Mouse (Mus musculus): ENCODE data around the gene Ndufaf2. TPM values are rescaled to one million over a fixed set of nuclear protein-coding genes. Genes with fewer than 3 reads are reported as not detected.
A peak's percentile ranks its signal among the peaks of the same experiment; 100 is the strongest.

Ndufaf2 gene
- polyA plus RNA-seq, 1 experiment from 2014 or later, result 49.2 TPM

GRCm38 (mm10) chr13:108113536-108113935 is 44.9 kb downstream of the Ndufaf2 start:
- WGBS (ENCODE audit: insufficient replicate concordance), result 78% methylated on average over 5 of the region's 5 CpGs
- Histone ChIP-seq H3K4me3 (no peak overlapping the region), H3K4me2 (no peak overlapping the region), H3K27ac (no peak overlapping the region), H3K4me1 (no peaks in the 10 kb centered on the region), H3K27me3 (replicated peaks) (no peaks in the 10 kb centered on the region), H3K9ac (no peak overlapping the region), H3K36me3 (no peaks in the 10 kb centered on the region), H3K9me3 (replicated peaks) (no peaks in the 10 kb centered on the region)
- no peak for ATAC-seq

DNA sequence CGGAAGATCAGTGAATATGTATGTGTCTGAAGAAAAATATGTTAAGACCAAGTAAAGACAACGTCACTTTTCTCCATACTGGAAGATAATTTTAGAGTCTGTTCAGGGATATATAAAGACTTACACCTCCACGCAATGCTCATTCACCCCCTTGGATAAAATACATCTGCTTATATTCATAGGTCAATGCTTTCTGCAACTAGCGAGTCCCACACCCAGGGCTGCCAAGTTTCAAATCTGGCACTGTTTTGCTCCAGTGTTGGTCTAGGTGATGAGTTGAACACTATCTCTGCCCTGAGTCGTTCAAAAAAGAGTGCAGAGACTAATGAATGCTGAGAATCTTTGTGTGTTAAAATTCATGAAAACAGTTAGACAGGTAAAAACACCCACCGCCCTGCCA is 47.5 kb downstream of the Ndufaf2 start:
- H3K4me3 ChIP-seq, result no peak overlapping the region
- no peaks in the 10 kb centered on the region for H3K27me3 ChIP-seq (replicated peaks)
- ATAC-seq, result no peak
- 82% methylated on average over 6 of the region's 6 CpGs for WGBS (ENCODE audit: insufficient replicate concordance)
- H3K36me3 ChIP-seq, result no peaks in the 10 kb centered on the region
- H3K27ac ChIP-seq, result no peak overlapping the region
- H3K9me3 ChIP-seq (replicated peaks), result no peaks in the 10 kb centered on the region
- H3K4me2 ChIP-seq, result no peak overlapping the region
- no peak overlapping the region for H3K9ac ChIP-seq
- no peaks in the 10 kb centered on the region for H3K4me1 ChIP-seq

GRCm38 (mm10) chr13:108100700-108101099 is 57.7 kb downstream of the Ndufaf2 start:
- 50% methylated on average over 2 of the region's 2 CpGs for WGBS (ENCODE audit: insufficient replicate concordance)
- Histone ChIP-seq H3K36me3 (0 out of 2 replicates have a peak, but pooled peaks cover 4% of the 10 kb centered on the region), H3K4me1 (peaks cover 7% of the 10 kb centered on the region; the same call in 1 of the 2 replicates), H3K4me2 (no peak overlapping the region), H3K9me3 (replicated peaks) (no peaks in the 10 kb centered on the region), H3K9ac (no peak overlapping the region), H3K27me3 (replicated peaks) (no peaks in the 10 kb centered on the region), H3K4me3 (no peak overlapping the region), H3K27ac (no peak overlapping the region)
- ATAC-seq, result no peak

DNA sequence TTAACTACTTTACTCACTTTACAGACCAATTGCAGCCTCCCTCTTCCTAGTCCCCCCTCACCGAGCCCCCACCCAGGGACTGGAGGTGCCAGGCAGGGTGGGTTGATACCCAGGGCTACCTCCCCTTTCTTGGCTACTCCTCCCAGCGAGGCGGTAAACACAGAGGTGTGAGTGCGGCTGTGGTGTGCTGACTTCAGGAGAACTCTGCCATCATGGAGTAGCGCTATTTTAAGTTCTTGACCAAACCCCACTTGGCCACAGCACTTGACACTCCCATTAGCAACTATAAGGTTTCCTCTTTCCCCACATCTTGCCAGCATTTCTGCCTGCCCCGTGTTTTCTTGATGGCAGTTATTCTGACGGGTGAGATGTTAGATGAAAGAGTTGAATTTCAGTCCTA is 62.0 kb downstream of the Ndufaf2 start:
- ATAC-seq, result no peak
- H3K9ac ChIP-seq, result no peak overlapping the region
- H3K27ac ChIP-seq, result no peak overlapping the region
- no peak overlapping the region for H3K4me2 ChIP-seq
- 0 out of 2 replicates have a peak, but pooled peaks cover 4% of the 10 kb centered on the region for H3K36me3 ChIP-seq
- H3K27me3 ChIP-seq (replicated peaks), result no peaks in the 10 kb centered on the region
- H3K9me3 ChIP-seq (replicated peaks), result no peaks in the 10 kb centered on the region
- peaks cover 9% of the 10 kb centered on the region; the same call in 1 of the 2 replicates for H3K4me1 ChIP-seq
- H3K4me3 ChIP-seq, result no peak overlapping the region
- 56% methylated on average over 7 of the region's 7 CpGs for WGBS (ENCODE audit: insufficient replicate concordance)

GRCm38 (mm10) chr13:108095617-108096016 is 62.8 kb downstream of the Ndufaf2 start:
- no peak for ATAC-seq
- Histone ChIP-seq H3K4me3 (no peak overlapping the region), H3K4me1 (peaks cover 9% of the 10 kb centered on the region; the same call in 1 of the 2 replicates), H3K36me3 (0 out of 2 replicates have a peak, but pooled peaks cover 4% of the 10 kb centered on the region), H3K4me2 (no peak overlapping the region), H3K27me3 (replicated peaks) (no peaks in the 10 kb centered on the region), H3K9ac (no peak overlapping the region), H3K27ac (no peak overlapping the region), H3K9me3 (replicated peaks) (no peaks in the 10 kb centered on the region)
- 77% methylated on average over 7 of the region's 7 CpGs for WGBS (ENCODE audit: insufficient replicate concordance)

DNA sequence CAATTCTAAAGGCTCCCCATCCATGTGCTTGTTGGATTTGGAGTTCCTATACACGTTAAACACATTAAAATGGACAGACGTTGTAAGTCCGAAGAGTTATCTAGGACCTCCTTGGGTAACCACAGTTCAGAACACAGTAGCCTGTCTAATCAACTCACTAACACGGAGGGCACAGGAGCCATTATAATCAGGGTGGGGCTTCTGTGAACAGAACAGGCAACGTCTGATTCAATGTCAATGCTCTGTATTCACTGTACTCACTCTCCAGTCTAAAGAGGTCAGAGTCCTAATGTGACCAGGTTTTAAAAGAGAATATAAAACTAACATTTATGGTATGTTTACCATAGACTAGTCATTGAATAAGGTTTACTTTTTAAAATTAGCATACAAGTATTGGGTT is 63.7 kb downstream of the Ndufaf2 start:
- Histone ChIP-seq H3K27ac (no peak overlapping the region), H3K27me3 (replicated peaks) (no peaks in the 10 kb centered on the region), H3K4me2 (no peak overlapping the region), H3K9ac (no peak overlapping the region), H3K4me3 (no peak overlapping the region), H3K4me1 (peaks cover 9% of the 10 kb centered on the region; the same call in 1 of the 2 replicates), H3K9me3 (replicated peaks) (no peaks in the 10 kb centered on the region), H3K36me3 (0 out of 2 replicates have a peak, but pooled peaks cover 4% of the 10 kb centered on the region)
- ATAC-seq, result 0 out of 2 replicates have a peak, but pooled peaks have one; percentile 35
- 56% methylated on average over 5 of the region's 5 CpGs for WGBS (ENCODE audit: insufficient replicate concordance)

DNA sequence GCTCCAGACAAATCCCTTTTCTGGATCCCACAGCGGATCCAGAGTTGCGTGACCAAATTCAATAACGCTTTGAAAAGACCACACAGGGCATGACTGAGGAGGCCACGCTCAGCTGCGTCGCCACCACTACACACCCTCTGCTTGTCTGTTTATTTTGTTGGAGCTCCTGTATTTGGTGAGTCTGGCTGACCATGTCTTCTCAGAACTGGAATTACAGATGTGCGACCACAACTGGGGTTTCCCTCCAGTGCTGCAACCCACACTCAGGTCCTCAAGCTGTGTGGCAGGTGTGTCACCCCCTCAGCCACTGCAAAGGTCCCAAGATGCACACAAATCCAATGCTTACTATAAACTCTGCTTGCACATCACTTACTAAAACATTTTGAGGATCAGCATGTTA is 66.1 kb downstream of the Ndufaf2 start:
- ATAC-seq, result no peak
- WGBS (ENCODE audit: insufficient replicate concordance), result 87% methylated on average over 7 of the region's 7 CpGs
- H3K4me1 ChIP-seq, result peaks cover 9% of the 10 kb centered on the region; the same call in 1 of the 2 replicates

DNA sequence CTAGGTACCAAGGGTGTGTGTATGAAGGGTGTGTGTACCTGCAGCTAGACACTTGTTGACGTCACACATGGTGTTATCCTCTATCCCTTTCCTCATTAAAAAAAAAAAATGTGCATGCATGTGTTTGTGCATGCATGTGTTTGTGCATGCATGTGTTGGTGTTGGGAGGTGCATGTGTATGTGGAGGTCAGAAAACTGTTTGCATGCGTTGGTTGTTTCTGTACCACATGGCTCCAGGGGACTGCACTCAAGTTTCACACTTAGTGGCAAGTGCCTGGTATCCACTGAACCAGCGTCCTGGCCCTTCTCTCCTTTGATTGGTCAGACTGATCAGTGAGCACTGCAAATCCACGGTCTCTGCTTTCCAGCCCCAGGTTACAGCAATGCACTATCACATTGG is 71.7 kb downstream of the Ndufaf2 start:
- Histone ChIP-seq H3K9ac (no peak overlapping the region), H3K4me3 (no peak overlapping the region), H3K4me1 (no peaks in the 10 kb centered on the region), H3K4me2 (no peak overlapping the region), H3K27ac (no peak overlapping the region), H3K9me3 (replicated peaks) (no peaks in the 10 kb centered on the region), H3K27me3 (replicated peaks) (no peaks in the 10 kb centered on the region), H3K36me3 (no peaks in the 10 kb centered on the region)
- ATAC-seq, result no peak
- 79% methylated on average over 4 of the region's 4 CpGs for WGBS (ENCODE audit: insufficient replicate concordance)

More for the DNA sequence above, 66.1 kb downstream of the Ndufaf2 start:
- Histone ChIP-seq H3K4me3 (no peak overlapping the region), H3K36me3 (no peaks in the 10 kb centered on the region), H3K27me3 (replicated peaks) (no peaks in the 10 kb centered on the region), H3K9ac (no peak overlapping the region), H3K4me2 (no peak overlapping the region), H3K27ac (no peak overlapping the region), H3K9me3 (replicated peaks) (no peaks in the 10 kb centered on the region)

GRCm38 (mm10) chr13:108086036-108086435 is 72.4 kb downstream of the Ndufaf2 start:
- Histone ChIP-seq H3K36me3 (no peaks in the 10 kb centered on the region), H3K9ac (no peak overlapping the region), H3K9me3 (replicated peaks) (no peaks in the 10 kb centered on the region), H3K27me3 (replicated peaks) (no peaks in the 10 kb centered on the region), H3K4me3 (no peak overlapping the region), H3K4me2 (no peak overlapping the region), H3K27ac (no peak overlapping the region), H3K4me1 (no peaks in the 10 kb centered on the region)
- ATAC-seq, result no peak
- WGBS (ENCODE audit: insufficient replicate concordance), result 70% methylated on average over 5 of the region's 5 CpGs

GRCm38 (mm10) chr13:108084086-108084485 is 74.3 kb downstream of the Ndufaf2 start:
- Histone ChIP-seq H3K27ac (no peak overlapping the region), H3K9ac (no peak overlapping the region), H3K36me3 (no peaks in the 10 kb centered on the region), H3K9me3 (replicated peaks) (no peaks in the 10 kb centered on the region), H3K27me3 (replicated peaks) (no peaks in the 10 kb centered on the region), H3K4me3 (no peak overlapping the region), H3K4me1 (no peaks in the 10 kb centered on the region), H3K4me2 (no peak overlapping the region)
- WGBS (ENCODE audit: insufficient replicate concordance), result 86% methylated on average over 4 of the region's 4 CpGs
- ATAC-seq, result no peak

DNA sequence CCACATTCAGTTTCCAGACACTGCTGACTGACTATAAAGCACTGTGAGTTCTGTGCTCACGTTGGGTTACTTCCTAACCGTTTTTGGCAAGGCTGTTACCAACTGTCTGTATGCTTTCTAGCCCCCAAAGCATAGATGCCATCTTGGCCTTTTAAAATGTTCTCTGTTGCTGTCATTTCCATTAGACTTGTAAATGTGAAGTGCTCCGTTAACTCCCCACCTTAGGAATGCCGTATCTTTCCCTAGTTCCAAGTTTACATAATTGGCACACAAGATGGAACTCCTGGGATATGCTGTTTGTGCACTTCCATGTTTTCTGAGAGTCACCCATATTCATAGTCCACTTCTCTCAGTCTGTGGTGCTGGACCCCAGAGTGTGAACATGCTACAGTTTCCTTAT is 80.5 kb downstream of the Ndufaf2 start:
- no peak overlapping the region for H3K4me2 ChIP-seq
- H3K4me1 ChIP-seq, result no peaks in the 10 kb centered on the region
- WGBS (ENCODE audit: insufficient replicate concordance), result 78% methylated on average over 4 of the region's 4 CpGs
- no peak overlapping the region for H3K27ac ChIP-seq
- H3K4me3 ChIP-seq, result no peak overlapping the region
- no peak overlapping the region for H3K9ac ChIP-seq
- no peaks in the 10 kb centered on the region for H3K36me3 ChIP-seq
- ATAC-seq, result no peak
- H3K27me3 ChIP-seq (replicated peaks), result no peaks in the 10 kb centered on the region
- H3K9me3 ChIP-seq (replicated peaks), result no peaks in the 10 kb centered on the region

- no peak overlapping the region for H3K9ac ChIP-seq
- no peaks in the 10 kb centered on the region for H3K27me3 ChIP-seq (replicated peaks)
- H3K27ac ChIP-seq, result no peak overlapping the region
- H3K36me3 ChIP-seq, result no peaks in the 10 kb centered on the region
- H3K4me3 ChIP-seq, result no peak overlapping the region
- ATAC-seq, result no peak
- WGBS (ENCODE audit: insufficient replicate concordance), result 63% methylated on average over 6 of the region's 6 CpGs
- no peaks in the 10 kb centered on the region for H3K9me3 ChIP-seq (replicated peaks)
- no peaks in the 10 kb centered on the region for H3K4me1 ChIP-seq
- H3K4me2 ChIP-seq, result no peak overlapping the region
Observed at GRCm38 (mm10) chr13:108077476-108077875, 80.9 kb downstream of the Ndufaf2 start.

DNA sequence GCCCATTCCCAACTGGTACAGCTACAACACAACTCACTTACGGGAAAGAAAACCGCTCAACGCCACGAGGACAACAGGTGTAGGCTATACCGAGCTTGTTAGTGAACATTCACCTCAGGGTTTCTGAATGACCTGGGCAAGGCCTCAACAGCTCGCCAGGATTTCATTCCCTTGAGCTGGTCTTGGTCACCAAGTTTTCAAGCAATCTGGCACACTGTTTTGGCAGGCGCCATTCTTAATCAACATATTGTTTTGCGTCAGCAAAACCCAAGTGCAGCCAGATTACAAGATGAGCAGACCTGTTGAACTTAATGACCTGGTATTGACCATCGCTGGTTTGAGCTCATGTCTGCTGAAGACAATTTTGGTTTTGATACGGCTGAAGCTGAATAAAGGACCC is 88.3 kb downstream of the Ndufaf2 start:
- ATAC-seq, result no peak
- WGBS (ENCODE audit: insufficient replicate concordance), result 84% methylated on average over 10 of the region's 10 CpGs
- H3K36me3 ChIP-seq, result no peaks in the 10 kb centered on the region
- H3K4me3 ChIP-seq, result no peak overlapping the region
- no peaks in the 10 kb centered on the region for H3K9me3 ChIP-seq (replicated peaks)
- peaks cover 4% of the 10 kb centered on the region; the same call in 1 of the 2 replicates for H3K4me1 ChIP-seq
- H3K9ac ChIP-seq, result no peak overlapping the region
- H3K27me3 ChIP-seq (replicated peaks), result no peaks in the 10 kb centered on the region
- H3K4me2 ChIP-seq, result no peak overlapping the region
- H3K27ac ChIP-seq, result no peak overlapping the region
